Mouse (Mus musculus): ENCODE measurements around the gene Lmln.

DNA sequence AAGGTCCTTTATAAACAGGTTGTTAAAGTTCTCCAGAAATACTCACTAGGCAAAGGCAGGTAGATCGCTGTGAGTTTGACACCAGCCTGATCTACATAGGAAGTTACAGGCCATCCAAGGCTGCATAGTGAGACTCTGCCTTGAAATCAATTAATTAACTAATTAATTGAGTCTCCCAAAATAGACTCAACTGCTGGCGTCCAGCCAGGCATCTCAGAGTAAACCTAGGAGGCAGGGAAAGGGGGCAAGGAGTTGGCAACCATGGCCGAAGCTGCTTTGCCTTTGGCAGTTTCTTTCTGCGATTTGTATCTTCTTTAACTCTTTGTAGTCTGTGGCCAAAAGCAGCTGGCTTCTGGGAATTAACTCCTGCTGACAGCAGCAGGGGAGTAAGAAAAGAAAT, 51.4 kb downstream of the Lmln start:
- TF ChIP-seq CTCF (IDR thresholded peaks at IDR 0.05; ENCODE audit: extremely low read depth, insufficient read length, insufficient replicate concordance, low read depth, low read length) (no peak), POLR2A (IDR thresholded peaks at IDR 0.05; ENCODE audit: low read depth, low read length) (no peak)

Data from small intestine, adult 2 months (tissue).